Mouse (Mus musculus): ENCODE results near the gene Pou2f1. TPM values are rescaled to one million over a fixed set of nuclear protein-coding genes. Genes with fewer than 3 reads are reported as not detected.
"Not testable (repeated sequence)": the region's sequence is repeated elsewhere in the genome, so short reads cannot be mapped to it uniquely, and the experiment has no call there.

Gene Pou2f1
- polyA plus RNA-seq, 1 experiment = 3.0 TPM

DNA sequence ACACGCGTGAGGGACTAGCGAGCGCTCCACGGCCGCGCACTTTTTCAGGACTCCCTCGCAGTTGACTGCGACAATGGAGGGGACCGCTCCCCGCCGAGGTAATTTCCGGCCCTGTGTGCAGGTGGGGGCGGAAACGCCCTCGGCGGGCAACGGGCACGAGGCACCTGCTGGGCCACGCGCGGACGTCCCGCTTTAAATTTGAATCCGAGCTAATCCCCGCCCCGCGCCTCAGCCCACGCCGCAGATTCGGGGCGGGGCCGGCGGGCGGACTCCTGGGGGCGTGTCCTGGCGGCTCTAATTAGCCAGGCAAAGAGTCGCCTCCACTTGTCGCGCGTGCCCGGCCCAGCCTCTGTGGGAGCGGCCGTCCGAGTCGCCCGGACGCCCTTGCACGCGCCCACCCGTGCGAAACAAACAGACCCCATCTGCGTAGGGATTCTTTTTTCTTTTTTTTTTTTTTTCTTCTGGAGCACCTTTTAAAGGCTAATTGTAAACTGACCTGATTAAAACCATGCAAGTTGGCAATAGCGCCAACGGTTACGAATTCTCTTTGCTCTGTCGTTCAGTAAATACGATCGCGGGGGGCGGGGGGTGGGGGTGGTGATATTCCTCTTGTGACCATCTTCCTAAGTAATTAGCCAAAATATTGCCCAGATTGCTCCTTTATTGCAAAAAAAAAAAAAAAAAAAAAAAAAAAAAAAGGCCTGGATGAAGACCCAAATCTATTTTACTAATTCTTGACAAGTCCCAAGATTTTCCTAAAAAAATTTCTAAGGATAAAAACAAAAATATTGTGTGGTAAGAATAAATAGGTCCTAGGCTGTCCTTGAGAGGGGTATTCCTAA is 924 bp upstream of the Pou2f1 start:
- peak; percentile 90 for DNase-seq (ENCODE audit: low spot score)

DNA sequence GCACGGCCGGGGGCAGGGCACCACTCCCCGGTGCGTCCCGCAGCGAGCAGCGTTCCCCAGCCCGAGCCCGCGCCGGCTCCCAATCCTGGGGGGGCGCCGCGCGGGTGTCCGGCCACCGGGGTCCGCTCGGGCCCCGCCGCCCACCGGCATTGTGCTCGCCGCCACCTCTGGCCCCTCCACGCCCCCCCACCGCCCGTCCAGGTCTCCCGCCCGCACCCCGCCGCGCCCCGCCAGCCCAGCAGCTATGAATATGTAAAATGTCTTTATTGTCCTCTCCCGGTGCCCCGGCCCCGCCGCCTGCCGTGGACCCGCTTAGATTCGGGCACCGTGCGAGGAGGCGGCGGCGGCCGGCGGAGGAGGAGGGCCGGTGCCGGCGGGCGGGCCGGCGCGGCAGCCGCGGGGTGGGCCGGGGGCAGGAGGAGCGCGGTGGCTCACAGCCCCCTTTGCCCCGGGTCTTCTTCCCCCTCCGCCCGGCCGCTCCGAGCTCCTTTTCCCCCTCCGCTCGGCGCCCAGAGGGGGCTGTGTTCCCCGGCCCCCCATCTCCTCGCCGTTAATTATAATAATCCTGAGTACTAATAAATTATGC is 481 bp downstream of the Pou2f1 start:
- DNase-seq (ENCODE audit: low spot score) = peak; percentile 63

DNA sequence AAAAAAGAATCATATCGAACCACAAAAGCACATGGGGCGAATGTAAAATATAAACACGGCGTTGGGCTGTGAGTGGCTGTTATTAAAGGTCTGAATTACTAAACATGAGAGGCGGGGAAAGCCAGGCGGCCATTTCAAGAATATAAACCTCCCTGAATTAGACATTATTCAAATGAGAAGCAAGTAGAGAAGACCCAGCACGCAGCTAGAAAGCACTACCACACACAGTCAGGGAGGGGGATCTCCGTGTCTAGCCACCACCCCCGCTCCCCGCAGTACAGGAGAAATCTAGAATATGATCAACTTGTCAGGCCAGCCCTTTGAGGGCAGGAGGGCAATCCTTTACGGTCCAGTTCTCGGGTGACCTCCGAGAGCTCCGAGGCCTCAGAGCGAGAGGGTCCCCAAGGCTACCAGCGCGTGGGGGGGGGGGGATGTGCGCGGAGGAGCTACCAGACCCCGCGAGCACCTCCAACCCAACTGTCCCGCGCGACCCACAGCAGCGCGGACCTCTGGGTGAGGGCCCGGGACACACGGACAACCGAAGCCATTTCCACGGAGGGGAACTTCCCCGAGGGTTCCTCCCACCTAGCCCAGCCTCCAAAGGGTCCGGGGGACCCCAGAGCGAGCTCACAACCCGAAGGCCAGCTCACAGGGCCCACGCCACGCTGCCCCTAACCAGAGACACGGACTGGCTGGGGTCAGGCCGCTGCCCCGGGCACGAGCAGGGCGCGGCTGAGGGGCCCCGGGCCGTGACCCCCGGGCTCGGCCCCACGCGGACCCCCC is 1.2 kb downstream of the Pou2f1 start:
- DNase-seq (ENCODE audit: low spot score) = peak; percentile 43

- no peak for DNase-seq (ENCODE audit: low spot score)
These were observed 1.8 kb downstream of the Pou2f1 start for GRCm38 (mm10) chr1:166000601-166001120.

- no peak for DNase-seq (ENCODE audit: low spot score)
These were observed 2.8 kb downstream of the Pou2f1 start for GRCm38 (mm10) chr1:165999709-166000108.

DNA sequence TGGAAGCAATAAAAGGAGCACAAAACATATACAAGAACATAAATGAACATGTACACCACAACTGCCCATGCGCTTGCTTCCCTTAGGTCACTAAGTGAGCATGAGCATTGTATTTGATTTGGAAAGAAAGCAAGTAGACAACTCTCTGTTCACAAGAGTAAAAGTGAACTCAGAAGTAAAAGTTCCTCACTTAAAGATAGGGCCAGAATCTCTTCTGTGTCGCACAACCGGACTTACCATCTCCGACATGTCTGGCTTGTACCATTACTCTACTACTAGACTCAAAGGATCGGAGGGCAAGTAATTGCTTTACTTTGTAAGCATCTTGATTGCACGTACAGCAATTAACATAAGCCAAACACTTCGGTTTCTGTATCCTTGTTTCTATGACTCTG is 6.8 kb downstream of the Pou2f1 start:
- no peak for DNase-seq (ENCODE audit: low spot score)

- DNase-seq (ENCODE audit: low spot score) = not testable (repeated sequence)
These were observed 7.3 kb downstream of the Pou2f1 start for GRCm38 (mm10) chr1:165995011-165995660.

GRCm38 (mm10) chr1:165994279-165994678 is 8.2 kb downstream of the Pou2f1 start:
- DNase-seq (ENCODE audit: low spot score) = no peak

DNA sequence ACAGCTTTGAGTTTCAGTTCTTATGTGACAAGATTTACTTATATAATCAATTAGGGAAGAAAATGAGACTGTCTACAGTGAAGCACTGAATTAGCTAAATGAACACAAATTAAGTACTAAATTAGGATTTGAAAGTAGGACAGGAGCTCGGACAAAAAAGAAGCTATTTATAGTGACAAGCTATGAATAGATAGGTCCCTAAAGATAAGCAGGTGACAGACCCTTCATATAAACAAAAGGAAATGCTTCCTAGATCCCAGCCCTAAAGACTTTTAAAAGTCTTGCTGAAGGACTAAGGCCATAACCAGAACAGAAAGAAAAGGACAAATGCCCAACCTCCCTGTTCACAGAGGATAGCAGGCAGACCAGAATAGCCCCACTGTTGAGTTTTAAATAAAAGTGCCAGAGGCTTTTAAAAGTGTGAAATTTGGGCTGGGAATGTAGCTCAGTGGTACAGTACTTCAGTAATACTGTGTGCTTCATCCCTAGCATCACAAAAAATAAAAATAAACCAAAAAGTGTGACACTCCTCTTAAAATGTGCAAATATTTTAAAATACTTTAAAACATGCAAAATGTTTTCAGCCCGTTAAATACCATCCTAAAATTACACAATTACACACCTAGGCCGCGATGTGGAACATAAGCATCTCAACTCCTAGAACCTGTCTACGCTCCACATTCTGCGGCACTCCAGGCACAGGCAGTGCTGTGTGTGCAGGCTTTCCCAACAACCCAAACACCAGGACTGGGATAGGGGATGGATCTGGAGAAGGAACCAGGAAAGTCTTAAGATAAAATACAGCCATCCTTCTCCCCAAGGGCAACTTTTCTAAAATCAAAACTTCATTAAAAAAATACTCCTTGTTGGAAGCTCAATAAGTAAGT is 9.0 kb downstream of the Pou2f1 start:
- DNase-seq (ENCODE audit: low spot score) = no peak

DNA sequence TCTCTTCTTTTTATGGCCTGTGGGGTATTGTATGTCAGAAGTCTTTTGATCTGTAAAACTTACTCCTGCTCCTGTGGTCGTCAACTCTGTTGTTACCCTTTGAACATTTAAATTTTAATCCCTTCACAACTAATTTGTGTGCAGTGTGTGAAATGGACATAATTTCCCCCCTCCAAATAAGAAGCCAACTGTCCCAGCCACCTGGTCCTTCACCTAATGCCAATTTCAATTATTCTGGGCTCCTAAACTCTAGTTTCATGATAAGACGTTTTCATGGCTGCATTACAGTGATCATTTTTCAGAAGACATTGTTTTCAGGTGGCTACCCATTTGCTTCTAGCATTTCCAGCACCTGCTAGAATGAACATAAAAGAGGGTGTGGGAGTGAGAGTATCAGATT is 13.9 kb downstream of the Pou2f1 start:
- no peak for DNase-seq (ENCODE audit: low spot score)

GRCm38 (mm10) chr1:165988072-165988471 is 14.4 kb downstream of the Pou2f1 start:
- no peak for DNase-seq (ENCODE audit: low spot score)

- DNase-seq (ENCODE audit: low spot score) = no peak
These were observed 16.6 kb downstream of the Pou2f1 start for GRCm38 (mm10) chr1:165985743-165986360.

DNA sequence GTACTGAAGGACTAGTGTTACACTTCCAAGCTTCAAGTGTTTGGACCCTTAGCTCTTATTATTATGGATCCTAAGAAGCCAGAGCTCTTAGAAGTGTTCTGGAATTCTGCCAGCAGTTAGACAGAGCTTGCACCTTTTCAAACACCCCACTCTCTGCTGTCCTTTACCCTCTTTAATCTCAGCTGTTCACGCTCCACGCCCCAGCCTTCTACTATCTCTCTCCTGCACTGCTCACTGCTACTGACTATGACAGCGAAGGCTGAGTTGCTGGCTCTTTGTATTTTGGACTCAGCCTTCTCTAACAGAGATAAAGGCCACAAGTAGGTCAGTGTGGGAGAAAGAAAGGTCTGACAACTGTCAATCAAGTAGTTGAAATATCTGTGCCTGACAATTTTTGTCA is 17.3 kb downstream of the Pou2f1 start:
- no peak for DNase-seq (ENCODE audit: low spot score)

DNA sequence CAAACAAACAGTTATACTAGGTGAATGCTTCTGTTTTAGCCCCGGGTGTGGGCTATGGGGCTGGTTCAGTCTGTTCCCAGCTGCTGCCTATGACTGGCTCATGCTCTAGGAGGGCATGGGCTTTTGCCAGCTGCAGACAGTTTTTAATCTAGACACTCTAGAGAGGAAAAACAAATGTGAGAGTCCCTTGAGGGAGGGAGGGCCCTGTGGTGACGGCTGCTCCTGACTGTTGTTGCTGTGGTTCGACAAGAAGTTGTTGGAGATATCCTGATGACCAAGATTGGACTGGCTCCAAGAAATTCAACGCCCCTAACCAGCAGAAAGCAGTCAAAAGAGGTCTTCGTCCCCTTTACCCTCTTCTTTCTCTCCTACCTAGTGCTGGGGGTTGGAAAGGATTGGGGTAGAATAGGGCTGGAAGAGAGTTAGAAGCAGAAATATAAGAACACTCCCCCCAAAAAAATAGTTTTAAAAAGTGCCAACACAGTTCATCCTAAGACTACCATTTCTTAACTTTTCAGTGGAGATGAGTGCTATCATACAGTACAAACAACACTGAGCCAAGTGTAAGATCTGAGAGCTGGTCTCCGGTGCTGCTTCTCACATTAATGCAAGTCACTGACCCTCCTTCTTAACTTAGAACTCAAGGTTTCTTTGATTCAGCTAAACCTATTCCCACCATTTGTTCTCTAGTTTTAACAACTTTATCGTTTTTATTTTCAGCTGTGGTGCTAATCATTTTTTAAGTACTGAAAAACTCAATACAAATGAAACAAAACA is 25.6 kb downstream of the Pou2f1 start:
- DNase-seq (ENCODE audit: low spot score) = no peak

DNA sequence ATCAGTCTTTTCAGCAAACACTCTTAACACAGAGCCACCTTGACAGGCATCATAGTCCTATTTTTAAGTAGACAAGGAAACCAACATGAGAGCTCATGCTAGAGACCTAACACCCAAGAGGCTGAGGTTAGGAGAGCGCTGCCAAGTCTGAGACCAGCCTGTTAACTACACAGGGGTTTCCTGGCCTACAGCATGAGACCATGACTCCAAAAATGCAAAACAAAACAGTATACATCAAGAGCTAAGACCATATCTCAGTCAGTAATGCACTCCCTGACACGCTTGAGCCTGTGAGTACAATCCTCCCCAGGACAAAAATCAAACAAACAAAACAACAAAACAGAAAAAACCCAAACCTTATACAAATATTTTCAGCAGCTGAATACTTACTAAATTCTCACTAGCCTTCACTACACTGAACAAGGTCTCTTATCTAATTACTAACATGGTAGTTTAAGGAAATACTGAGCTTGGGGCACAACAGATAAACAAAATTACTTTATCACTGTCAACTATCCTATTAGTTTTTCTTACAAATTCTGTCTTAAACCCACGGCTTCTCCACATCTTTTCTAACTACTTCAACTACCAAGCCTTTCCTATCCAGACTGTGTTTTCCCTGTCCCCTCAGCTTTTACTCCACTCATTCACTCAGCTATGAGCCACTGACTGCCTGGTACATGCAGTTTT is 33.3 kb downstream of the Pou2f1 start:
- DNase-seq (ENCODE audit: low spot score) = no peak

- DNase-seq (ENCODE audit: low spot score) = no peak
These were observed 35.3 kb downstream of the Pou2f1 start for GRCm38 (mm10) chr1:165967027-165967654.

- no peak for DNase-seq (ENCODE audit: low spot score)
These were observed 36.1 kb downstream of the Pou2f1 start for GRCm38 (mm10) chr1:165966156-165966914.
